Mouse (Mus musculus): ENCODE measurements around the gene Olfr1368. TPM values are rescaled to one million over a fixed set of nuclear protein-coding genes. Genes with fewer than 3 reads are reported as not detected.

Gene Olfr1368
- total RNA-seq, 2 experiments from 2014 or later = not detected

Other genes with a start within 250 kb of the Olfr1368 start
- gene Olfr1370, start 70.9 kb downstream of the Olfr1368 start, total RNA-seq (2014; fragmentation: Nextera tagmentation) = not detected in 2 replicates
- not detected in 2 replicates for gene Olfr1370, start 70.9 kb downstream of the Olfr1368 start, total RNA-seq (2017)
- gene Olfr1369-ps1, start 34.4 kb downstream of the Olfr1368 start, total RNA-seq (2014; fragmentation: Nextera tagmentation) = not detected in 2 replicates
- gene Olfr1369-ps1, start 34.4 kb downstream of the Olfr1368 start, total RNA-seq (2017) = not detected in 2 replicates
- not detected in 2 replicates for gene Olfr263, start 16.2 kb downstream of the Olfr1368 start, total RNA-seq (2014; fragmentation: Nextera tagmentation)
- not detected in 2 replicates for gene Olfr263, start 16.2 kb downstream of the Olfr1368 start, total RNA-seq (2017)
- gene Trim27, start 33.6 kb upstream of the Olfr1368 start, total RNA-seq (2014; fragmentation: Nextera tagmentation) = 97.9 and 102 TPM in 2 replicates
- gene Trim27, start 33.6 kb upstream of the Olfr1368 start, total RNA-seq (2017) = 159 and 225 TPM in 2 replicates
- not detected in 2 replicates for gene Gpx5, start 146.9 kb upstream of the Olfr1368 start, total RNA-seq (2014; fragmentation: Nextera tagmentation)
- not detected in 2 replicates for gene Gpx5, start 146.9 kb upstream of the Olfr1368 start, total RNA-seq (2017)
- gene Gpx6, start 166.3 kb upstream of the Olfr1368 start, total RNA-seq (2014; fragmentation: Nextera tagmentation) = not detected in 2 replicates
- not detected in 2 replicates for gene Gpx6, start 166.3 kb upstream of the Olfr1368 start, total RNA-seq (2017)
- gene Olfr1367, start 201.0 kb upstream of the Olfr1368 start, total RNA-seq (2014; fragmentation: Nextera tagmentation) = not detected in 2 replicates
- gene Olfr1367, start 201.0 kb upstream of the Olfr1368 start, total RNA-seq (2017) = not detected in 2 replicates
- 8.5 and 11.1 TPM in 2 replicates for gene Zscan12, start 217.0 kb upstream of the Olfr1368 start, total RNA-seq (2014; fragmentation: Nextera tagmentation)
- 11.0 and 20.0 TPM in 2 replicates for gene Zscan12, start 217.0 kb upstream of the Olfr1368 start, total RNA-seq (2017)

All from megakaryocyte-erythroid progenitor cell, adult 5-6 weeks (primary cell).